Mouse (Mus musculus): Measurements from ENCODE around the gene Nasp. TPM values are rescaled to one million over a fixed set of nuclear protein-coding genes. Genes with fewer than 3 reads are reported as not detected.

The Nasp gene
- polyA plus RNA-seq, 1 experiment from 2014 or later = 306 TPM

DNA sequence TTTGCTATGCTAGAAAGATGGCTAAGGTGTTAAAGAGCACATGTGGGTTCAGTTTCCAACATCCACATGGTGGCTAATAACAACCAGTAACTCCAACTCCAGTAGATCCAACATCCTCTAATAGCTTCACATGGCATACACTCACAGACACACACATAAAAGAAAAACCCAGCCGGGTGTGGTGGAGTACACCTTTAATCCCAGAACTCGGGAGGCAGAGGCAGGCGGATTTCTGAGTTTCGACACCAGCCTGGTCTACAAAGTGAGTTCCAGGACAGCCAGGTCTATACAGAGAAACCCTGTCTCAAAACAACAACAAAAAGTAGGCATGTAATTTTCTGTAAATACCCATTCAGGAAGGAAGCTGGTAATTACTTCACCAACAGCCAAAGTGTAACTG, 2.9 kb downstream of the Nasp start:
- Histone ChIP-seq H3K27me3 (ENCODE audit: low read depth, poor library complexity, severe bottlenecking) (no peaks in the 10 kb centered on the region), H3K36me3 (peaks cover 57% of the 10 kb centered on the region), H3K27ac (replicated peaks) (no peak overlapping the region), H3K4me3 (peak overlapping the region; percentile 100), H3K4me1 (peaks cover 21% of the 10 kb centered on the region), H3K9me3 (replicated peaks) (no peaks in the 10 kb centered on the region)
- WGBS = 91% methylated on average over 4 of the region's 4 CpGs
- DNase-seq (ENCODE audit: low spot score) = no peak

DNA sequence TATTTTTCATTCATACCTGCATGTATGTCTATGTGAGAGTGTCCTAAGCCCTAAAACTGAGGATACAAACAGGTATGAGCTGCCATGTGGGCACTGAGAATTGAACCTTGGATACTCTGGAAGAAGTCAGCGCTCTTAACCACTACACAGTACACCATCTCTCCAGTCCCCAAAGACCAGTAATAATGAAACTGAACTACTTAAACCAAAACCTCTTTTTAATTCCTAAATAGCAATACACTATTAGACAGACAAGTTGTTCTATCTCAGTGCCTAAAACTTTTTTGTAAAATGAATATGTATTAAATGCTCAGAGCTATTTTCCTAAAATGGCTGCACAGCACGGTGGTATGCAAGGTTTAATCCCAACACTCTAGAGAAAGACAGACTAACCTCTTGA, 12.5 kb downstream of the Nasp start:
- no peaks in the 10 kb centered on the region for H3K27me3 ChIP-seq (ENCODE audit: low read depth, poor library complexity, severe bottlenecking)
- no peak for DNase-seq (ENCODE audit: low spot score)
- 98% methylated on average over 2 of the region's 2 CpGs for WGBS
- no peaks in the 10 kb centered on the region for H3K9me3 ChIP-seq (replicated peaks)
- no peaks in the 10 kb centered on the region for H3K4me1 ChIP-seq
- H3K36me3 ChIP-seq = peaks cover 100% of the 10 kb centered on the region
- no peak overlapping the region for H3K27ac ChIP-seq (replicated peaks)
- H3K4me3 ChIP-seq = no peak overlapping the region

- Histone ChIP-seq H3K27ac (replicated peaks) (no peak overlapping the region), H3K9me3 (replicated peaks) (no peaks in the 10 kb centered on the region), H3K36me3 (peaks cover 100% of the 10 kb centered on the region), H3K4me1 (no peaks in the 10 kb centered on the region), H3K27me3 (ENCODE audit: low read depth, poor library complexity, severe bottlenecking) (no peaks in the 10 kb centered on the region), H3K4me3 (no peak overlapping the region)
- no peak for DNase-seq (ENCODE audit: low spot score)
- 92% methylated on average over 2 of the region's 2 CpGs for WGBS
Observed at GRCm38 (mm10) chr4:116612621-116613020, 15.1 kb downstream of the Nasp start.

DNA sequence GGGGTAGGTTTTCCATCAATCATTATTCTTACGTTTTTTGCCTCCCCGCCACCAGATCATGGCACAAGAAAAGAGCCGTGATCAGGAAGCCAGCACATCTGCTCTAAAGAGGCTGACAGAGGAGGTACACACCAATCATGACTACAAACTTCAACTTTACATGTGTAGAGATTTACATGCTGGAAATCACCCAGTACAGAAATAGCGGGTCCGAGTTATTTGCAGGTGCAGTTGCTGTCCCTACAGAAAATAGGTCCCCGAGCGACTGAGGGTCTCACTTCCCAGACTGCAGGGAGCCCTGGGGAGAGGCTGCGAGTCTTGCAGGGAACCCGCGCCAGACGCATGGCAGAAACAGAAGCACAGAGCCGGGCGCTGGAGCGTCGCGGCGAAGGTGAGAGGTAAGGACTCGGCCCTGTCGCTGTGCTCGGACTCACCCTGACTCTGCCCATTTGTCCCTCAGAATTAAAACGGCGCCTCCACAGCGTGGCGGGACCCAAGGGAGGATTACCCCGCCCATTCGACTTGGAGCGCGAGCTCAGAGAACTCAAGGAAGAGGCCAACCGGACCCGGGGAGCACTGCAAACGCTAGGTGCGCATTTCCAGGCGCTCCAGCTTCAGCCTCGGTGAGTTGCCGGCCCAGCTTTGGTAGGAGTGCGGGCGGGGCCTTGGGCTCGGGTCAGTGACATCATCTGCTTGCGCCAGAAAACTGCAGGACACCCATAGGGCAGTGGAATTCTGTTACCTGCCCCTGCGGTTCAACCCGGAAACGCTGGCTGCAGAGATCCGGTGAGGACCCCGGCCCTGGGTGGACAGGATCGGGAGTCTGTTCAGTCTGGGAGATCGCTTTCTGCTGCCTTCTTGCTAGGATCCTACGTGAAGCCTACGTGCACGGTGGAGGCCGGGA, 30.5 kb downstream of the Nasp start:
- DNase-seq (ENCODE audit: low spot score) = peak; percentile 90
- peaks cover 31% of the 10 kb centered on the region for H3K4me1 ChIP-seq
- under 1% methylated on average over 50 of the region's 50 CpGs for WGBS
- H3K36me3 ChIP-seq = peaks cover 59% of the 10 kb centered on the region
- H3K9me3 ChIP-seq (replicated peaks) = no peaks in the 10 kb centered on the region
- peak overlapping the region; percentile 73 for H3K27ac ChIP-seq (replicated peaks)
- no peaks in the 10 kb centered on the region for H3K27me3 ChIP-seq (ENCODE audit: low read depth, poor library complexity, severe bottlenecking)
- H3K4me3 ChIP-seq = peak overlapping the region; percentile 72

DNA sequence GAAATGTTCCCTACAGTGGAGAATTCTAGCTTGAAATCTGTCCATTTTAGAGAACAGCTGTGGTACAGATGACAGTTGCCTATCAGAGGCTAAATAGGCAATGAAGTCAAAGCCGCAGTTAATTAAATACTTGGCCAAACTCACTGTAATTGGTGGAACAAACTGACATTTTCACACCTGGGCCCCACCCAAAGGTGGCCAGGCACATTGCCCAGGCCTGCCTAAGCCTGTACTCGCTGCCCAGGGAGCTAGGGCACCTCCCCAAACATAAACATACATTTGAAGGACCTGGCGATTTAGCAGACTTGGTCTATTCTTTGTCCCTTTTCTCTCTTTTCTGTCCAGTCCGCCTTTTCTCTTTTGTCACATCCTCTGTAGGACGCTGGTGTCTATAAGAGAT, 31.4 kb downstream of the Nasp start, which contains the start of gene Ccdc17:
Ccdc17 (plus strand) TSS at position 276 of the 400 bp plus-strand sequence.
- DNase-seq (ENCODE audit: low spot score) = no peak

GRCm38 (mm10) chr4:116595793-116596192, 31.9 kb downstream of the Nasp start:
- no peak overlapping the region for H3K4me3 ChIP-seq
- 83% methylated on average over 8 of the region's 8 CpGs for WGBS
- peaks cover 59% of the 10 kb centered on the region for H3K36me3 ChIP-seq
- H3K4me1 ChIP-seq = peaks cover 31% of the 10 kb centered on the region
- no peaks in the 10 kb centered on the region for H3K27me3 ChIP-seq (ENCODE audit: low read depth, poor library complexity, severe bottlenecking)
- no peak for DNase-seq (ENCODE audit: low spot score)
- no peak overlapping the region for H3K27ac ChIP-seq (replicated peaks)
- no peaks in the 10 kb centered on the region for H3K9me3 ChIP-seq (replicated peaks)

More for the DNA sequence above, 31.4 kb downstream of the Nasp start, which contains the start of gene Ccdc17:
- no peaks in the 10 kb centered on the region for H3K9me3 ChIP-seq (replicated peaks)
- H3K36me3 ChIP-seq = peaks cover 59% of the 10 kb centered on the region
- H3K27ac ChIP-seq (replicated peaks) = peak within 1 kb of the TSS; percentile 73
- WGBS = 32% methylated on average over 5 of the region's 5 CpGs
- no peaks in the 10 kb centered on the region for H3K27me3 ChIP-seq (ENCODE audit: low read depth, poor library complexity, severe bottlenecking)
- peak within 1 kb of the TSS; percentile 72 for H3K4me3 ChIP-seq
- H3K4me1 ChIP-seq = peaks cover 31% of the 10 kb centered on the region

GRCm38 (mm10) chr4:116558151-116558882, 69.4 kb downstream of the Nasp start:
- Histone ChIP-seq H3K9me3 (replicated peaks) (no peaks in the 10 kb centered on the region), H3K27me3 (ENCODE audit: low read depth, poor library complexity, severe bottlenecking) (no peaks in the 10 kb centered on the region), H3K27ac (replicated peaks) (peak overlapping the region; percentile 93), H3K36me3 (peaks cover 31% of the 10 kb centered on the region), H3K4me1 (peaks cover 25% of the 10 kb centered on the region), H3K4me3 (peak overlapping the region; percentile 82)
- 6% methylated on average over 15 of the region's 15 CpGs for WGBS
- DNase-seq (ENCODE audit: low spot score) = no peak

- Histone ChIP-seq H3K4me1 (peaks cover 25% of the 10 kb centered on the region), H3K27ac (replicated peaks) (peak within 1 kb of the TSS; percentile 93), H3K36me3 (peaks cover 36% of the 10 kb centered on the region), H3K9me3 (replicated peaks) (no peaks in the 10 kb centered on the region), H3K27me3 (ENCODE audit: low read depth, poor library complexity, severe bottlenecking) (no peaks in the 10 kb centered on the region), H3K4me3 (peak within 1 kb of the TSS; percentile 82)
- WGBS = under 1% methylated on average over 78 of the region's 78 CpGs
- peak; percentile 98 for DNase-seq (ENCODE audit: low spot score)
Observed at GRCm38 (mm10) chr4:116557306-116558121, 70.2 kb downstream of the Nasp start, which contains the start of gene Gpbp1l1. Gene Gpbp1l1, plus strand, starts transcription at chr4:116557658.

DNA sequence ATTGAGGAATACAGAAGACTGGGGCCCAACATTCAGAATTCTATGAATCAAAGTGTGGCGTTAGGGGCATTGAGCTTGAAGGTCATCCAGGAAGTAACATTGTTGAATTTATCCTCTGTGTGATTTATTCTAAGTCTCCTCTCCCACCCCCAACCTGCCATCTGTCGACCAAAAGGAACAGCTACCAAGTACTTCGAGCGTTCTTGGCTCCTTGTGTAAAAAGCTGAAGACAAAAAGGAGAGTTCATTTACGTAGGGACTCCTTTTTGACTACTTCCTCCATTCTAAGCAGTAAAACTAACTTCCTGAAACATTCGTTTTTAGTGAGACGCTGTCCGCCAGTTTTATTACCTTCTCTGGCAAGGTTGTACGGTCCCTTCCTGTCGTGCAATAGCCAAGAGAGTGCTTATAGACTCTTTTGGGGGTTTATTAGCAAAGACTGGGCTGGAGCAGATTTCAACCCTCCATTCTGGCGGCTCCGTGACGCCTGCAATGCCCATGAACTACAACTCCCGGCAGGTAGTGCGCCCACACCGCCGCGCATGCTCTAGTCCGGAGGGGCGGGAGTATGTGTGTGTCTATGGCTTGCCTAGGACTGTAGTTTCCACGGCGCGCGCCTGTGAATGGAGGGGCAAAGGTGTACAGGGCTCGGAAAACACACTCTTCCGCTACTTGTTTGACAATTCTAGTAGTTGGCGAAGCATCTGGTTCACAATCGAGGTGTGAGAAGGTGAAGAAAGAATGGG, 71.0 kb downstream of the Nasp start:
- H3K4me1 ChIP-seq = peaks cover 25% of the 10 kb centered on the region
- H3K36me3 ChIP-seq = peaks cover 35% of the 10 kb centered on the region
- H3K27ac ChIP-seq (replicated peaks) = peak overlapping the region; percentile 93
- H3K9me3 ChIP-seq (replicated peaks) = no peaks in the 10 kb centered on the region
- no peaks in the 10 kb centered on the region for H3K27me3 ChIP-seq (ENCODE audit: low read depth, poor library complexity, severe bottlenecking)
- peak overlapping the region; percentile 82 for H3K4me3 ChIP-seq
- under 1% methylated on average over 28 of the region's 28 CpGs for WGBS
- peak; percentile 92 for DNase-seq (ENCODE audit: low spot score)

DNA sequence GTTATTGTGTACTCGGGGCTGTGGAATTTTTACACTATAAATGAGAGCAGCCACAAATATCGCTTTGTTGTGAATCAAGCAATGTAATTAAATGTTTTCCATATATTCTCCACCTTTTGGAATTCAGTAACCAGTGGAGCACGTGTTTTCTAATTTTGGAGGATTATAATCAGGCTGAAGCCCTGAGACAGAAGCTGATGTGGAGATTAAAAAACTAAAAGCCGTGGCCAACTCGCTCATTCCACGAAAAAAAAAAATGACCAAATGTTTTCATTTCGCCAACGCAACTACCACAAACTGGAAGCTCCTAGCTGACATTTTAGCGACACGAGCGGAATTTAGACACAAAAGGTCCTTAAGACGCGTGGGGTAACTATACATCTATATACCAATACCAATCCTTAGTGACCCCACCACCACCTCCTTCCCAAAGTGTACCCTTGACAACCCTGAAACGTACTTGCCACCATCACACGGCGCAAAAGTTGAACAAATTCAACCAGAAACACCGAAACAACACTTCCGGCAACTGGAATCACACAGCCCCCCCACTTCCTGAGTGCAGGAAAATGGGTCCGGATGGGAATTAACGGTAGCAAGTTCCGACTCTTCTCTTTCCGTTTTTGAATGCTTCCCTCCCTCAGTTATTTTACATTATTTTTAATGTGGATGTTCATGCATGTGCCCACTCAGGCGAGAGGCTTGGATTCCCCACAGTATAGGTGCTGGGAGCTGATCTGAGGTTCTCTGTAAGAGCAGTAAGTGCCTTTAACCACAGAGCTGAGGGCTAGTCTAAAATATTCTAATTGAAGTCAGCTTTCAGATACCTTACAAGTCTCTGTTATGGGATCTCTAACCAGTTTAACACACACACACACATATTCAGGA, 72.1 kb downstream of the Nasp start, which contains the start of gene Tmem69:
Tmem69 (minus strand) TSS at position 524 of the 888 bp plus-strand sequence.
- peak; percentile 78 for DNase-seq (ENCODE audit: low spot score)
- Histone ChIP-seq H3K27ac (replicated peaks) (peak within 1 kb of the TSS; percentile 93), H3K27me3 (ENCODE audit: low read depth, poor library complexity, severe bottlenecking) (no peaks in the 10 kb centered on the region), H3K9me3 (replicated peaks) (no peaks in the 10 kb centered on the region), H3K4me3 (peak within 1 kb of the TSS; percentile 82), H3K36me3 (peaks cover 25% of the 10 kb centered on the region), H3K4me1 (peaks cover 25% of the 10 kb centered on the region)
- WGBS = 5% methylated on average over 23 of the region's 23 CpGs

DNA sequence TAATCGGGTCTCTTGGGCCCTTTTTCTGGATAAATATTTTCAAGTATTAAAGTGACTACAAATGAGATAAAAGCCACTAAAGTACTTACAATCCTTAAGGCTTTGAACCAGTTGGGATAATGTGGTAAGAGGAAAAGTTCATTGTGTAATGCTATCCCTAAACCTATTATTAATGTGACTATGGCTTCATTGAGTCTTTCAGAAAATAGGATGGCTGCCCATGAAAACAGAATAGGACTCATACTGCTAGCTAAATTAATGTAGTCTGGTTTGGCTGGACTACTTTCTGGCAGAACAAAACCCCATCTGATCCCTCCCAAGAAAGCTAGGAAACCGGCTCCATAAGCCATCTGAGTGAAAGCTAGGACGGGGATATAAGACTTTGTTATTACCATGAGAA, 74.7 kb downstream of the Nasp start:
- DNase-seq (ENCODE audit: low spot score) = no peak
- 84% methylated on average over 3 of the region's 3 CpGs for WGBS
- Histone ChIP-seq H3K27me3 (ENCODE audit: low read depth, poor library complexity, severe bottlenecking) (no peaks in the 10 kb centered on the region), H3K4me3 (no peak overlapping the region), H3K36me3 (peaks cover 21% of the 10 kb centered on the region), H3K4me1 (peaks cover 10% of the 10 kb centered on the region), H3K27ac (replicated peaks) (no peak overlapping the region), H3K9me3 (replicated peaks) (no peaks in the 10 kb centered on the region)

All from midbrain, embryonic 10.5 days (tissue).